Mouse (Mus musculus) spleen, adult 18-20 months (tissue): ENCODE measurements around the gene Jup.

Experiments
- DNase-seq, 2 experiments: peaks; one replicate each; pipeline ENCODE4 v3.0.0; 2022; ENCODE audit warnings: mixed read lengths in 2 of 2

The Jup gene

DNA sequence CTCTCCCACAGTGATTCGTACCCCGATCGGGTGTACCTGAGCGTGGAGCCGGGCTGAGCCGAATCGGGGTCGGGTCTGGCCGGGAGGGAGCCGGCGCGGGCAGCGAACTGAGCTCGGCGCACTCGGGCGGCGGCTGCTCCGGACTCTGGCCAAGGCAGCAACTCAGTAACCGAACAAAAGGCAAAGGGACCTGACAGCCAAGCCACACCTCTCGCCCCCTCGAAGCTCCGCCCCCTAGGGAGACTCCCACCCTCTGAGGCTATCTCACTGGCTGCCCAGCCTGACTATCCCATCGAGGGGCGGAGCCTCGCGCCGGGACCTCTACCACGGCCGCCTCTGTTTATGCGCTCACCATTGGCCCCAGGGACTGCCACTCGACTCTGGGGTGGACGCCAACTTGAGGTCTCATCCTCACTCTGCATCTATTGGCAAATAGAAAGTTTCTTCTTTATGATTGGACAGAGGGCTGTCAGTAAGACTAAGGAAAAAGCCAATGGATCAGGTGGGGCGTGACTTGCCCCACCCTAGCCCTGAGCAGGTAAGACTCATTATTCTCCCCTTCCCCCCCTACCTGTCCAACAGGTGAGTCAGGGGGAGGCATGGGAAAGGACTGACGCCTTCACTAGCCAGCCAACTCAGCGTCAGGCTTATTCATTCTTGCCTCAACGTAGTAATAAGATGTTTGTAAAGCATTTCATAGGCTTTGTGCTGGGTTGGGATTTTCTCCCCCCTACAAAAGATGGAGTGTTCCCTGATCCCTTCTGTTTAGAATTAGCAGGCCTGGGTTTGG is at the start of gene Jup:
Gene Jup (minus strand): TSS at position 164 of the 790 bp plus-strand sequence.
- peak; percentile 96 for DNase-seq

- DNase-seq: no peak
Observed at GRCm38 (mm10) chr11:100442625-100443024, 45.1 kb upstream of the Jup start.

DNA sequence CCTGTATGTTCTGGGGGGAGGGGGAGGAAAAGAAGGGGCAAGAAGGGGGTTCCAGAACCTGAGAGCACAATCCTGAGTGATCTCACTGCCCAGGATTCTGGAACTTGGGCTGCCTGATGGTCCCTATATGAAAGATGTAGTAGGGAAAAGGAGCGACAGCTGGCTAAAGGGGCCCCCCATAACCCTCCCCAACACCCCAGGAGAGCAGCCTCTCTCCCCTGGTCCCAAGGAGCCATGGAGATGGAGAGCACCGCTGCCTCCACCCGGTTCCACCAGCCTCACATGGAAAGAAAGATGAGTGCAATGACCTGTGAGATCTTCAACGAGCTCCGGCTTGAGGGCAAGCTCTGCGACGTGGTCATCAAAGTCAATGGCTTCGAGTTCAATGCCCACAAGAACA is 44.2 kb upstream of the Jup start, which contains the start of the genes Nt5c3b and Klhl10:
Gene Nt5c3b (minus strand): TSS at position 12 of the 400 bp plus-strand sequence.
Gene Klhl10 (plus strand): TSS at position 121 of the 400 bp plus-strand sequence.
- no peak for DNase-seq

DNA sequence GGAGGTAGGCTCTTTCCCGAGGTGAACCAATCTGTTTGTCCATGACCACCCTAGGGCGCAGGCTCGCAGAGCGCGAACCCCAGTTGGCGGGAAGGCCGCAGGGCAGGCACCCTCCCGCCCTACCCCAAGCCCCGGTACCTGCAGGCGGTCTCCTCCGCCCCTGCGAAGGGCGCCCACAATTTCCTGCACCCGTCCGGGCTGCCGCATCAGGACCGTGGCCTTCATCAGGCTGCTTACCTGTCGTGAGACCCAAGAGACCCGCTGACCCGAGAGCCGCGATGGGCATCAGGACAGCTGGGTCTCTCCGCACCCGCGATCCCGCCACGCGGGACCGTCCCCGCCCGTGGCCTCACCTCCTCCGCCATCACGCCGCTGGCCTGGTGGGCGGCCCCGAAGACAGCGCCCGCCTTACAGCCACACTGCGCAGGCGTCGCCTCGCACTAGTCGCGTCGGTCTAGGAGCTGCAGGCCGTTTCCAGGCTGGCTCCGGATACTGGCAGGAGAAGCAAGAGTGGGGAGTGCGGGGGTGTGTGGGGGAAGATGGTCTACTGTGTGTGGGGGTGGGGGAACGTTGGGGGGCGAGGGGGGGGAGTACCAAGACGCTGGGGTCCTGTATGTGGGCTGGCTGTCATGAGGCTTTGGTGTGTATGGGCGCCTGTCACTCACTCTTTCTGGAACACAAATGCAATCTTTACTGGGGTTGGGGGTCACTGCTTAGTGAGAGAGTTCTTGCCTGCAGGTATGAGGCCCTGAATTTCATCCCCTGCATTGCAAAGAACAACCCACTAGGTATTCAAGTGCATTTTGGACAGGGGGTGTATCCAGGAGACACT is 43.3 kb upstream of the Jup start:
- peak; percentile 71 to 85 for DNase-seq

- no peak for DNase-seq
Observed at GRCm38 (mm10) chr11:100437901-100438300, 40.3 kb upstream of the Jup start.

GRCm38 (mm10) chr11:100435678-100436246 is 38.2 kb upstream of the Jup start:
- DNase-seq: no peak

DNA sequence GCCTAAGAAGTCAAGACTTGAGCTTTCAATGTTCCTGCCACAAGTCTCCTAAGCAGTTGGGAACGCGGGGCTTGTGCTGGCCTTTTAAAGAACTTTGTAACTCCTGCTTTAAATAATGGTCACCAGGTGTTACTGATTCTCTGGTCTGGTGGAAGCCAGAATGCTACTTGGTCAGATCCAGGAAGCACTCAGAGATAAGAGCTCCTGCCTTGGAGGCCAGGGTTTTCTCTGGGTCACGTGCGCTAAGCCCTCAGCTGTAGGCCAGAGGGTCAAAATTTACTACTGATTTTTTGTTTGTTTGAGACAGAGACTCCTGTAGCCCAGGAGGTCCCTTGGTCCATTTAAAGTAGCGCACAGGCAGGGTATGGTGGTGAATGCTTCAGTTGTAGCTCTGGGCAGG is 34.4 kb upstream of the Jup start:
- no peak for DNase-seq

DNA sequence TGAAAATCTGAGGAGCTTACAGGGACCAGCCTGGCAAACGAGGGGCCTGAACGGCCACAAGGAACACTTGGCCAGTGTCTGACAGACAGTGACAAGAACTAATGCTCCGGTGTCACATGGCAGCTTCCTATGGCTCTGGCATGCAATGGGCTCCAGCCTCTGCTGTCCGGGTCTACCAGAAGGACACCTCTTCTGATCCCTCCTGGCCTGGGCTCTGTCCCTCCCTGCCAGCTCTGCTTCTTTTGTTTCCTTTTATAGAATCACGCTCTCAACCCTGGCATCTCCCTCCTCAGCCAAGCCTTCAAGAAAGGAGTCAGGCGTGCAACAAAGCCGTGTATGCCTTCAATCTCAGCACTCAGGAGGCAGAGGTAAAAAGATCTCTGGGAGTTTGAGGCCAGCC is 32.5 kb upstream of the Jup start:
- no peak for DNase-seq

DNA sequence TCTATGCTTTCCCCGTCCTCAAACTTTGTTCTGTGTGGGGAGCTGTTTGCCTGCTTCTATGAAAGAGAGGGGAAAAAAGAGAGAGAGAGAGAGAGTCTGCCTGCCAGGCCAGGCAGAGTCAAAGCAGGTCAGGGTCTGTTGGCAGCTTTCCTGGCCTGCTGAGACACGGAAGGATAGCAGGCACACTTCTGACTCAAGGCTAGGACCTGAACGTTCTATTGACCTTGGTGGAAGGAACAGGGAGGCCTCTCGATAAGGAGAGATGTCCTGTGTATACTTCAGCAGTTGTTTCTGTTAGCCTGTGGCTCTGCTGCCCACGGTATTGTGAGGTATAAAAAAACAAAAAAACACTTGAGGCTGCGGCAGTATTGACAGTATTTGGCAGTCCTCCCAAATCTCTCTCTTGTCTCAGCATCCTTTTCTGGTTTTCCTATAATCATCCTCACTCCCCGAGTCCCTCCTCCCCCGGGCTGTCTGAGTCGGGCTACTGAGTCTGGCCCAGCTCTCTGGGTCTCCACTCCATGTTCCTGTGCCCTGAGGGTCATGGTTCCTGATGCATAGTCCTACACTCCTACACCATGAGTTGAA is 31.1 kb upstream of the Jup start:
- DNase-seq: no peak

DNA sequence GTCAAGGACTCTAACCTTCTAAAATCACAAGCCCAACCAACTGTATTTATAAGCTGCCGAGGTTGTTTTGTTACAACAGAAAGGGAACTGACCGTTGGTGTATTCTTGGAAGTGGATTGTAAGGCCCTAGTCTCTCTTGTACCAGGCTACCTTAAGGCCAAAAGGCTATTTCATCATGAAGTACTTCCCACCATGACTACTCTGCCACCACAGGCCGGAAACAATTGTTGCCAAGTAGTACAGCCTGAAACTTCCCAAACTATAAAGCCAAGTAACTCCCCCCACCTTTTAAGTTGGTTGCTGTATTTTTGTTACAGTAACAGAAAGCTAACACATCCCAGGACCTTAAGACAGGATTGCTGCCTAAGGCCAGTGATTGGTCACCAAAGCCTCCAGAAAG is 29.3 kb upstream of the Jup start:
- DNase-seq: no peak

DNA sequence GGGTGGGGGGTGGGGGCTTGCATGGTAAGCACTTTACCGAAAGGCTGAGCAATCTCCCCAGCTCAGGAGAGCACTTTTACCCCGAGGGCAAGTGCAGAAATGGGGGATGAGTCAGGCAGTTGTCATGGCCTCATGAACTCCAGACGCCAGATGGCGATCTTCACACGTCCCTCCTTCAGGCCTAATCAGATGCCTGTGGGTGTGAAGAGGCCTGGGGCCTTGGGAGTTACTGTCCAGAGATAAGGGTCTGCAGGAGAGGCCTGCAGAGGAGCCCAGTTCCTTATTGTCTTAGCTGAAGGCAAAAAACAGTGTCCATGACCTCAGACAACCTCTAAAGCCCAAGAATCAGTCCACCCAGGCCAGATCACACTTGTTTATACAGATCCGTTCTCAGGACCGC is 28.3 kb upstream of the Jup start:
- peak; percentile 44 to 68 for DNase-seq

DNA sequence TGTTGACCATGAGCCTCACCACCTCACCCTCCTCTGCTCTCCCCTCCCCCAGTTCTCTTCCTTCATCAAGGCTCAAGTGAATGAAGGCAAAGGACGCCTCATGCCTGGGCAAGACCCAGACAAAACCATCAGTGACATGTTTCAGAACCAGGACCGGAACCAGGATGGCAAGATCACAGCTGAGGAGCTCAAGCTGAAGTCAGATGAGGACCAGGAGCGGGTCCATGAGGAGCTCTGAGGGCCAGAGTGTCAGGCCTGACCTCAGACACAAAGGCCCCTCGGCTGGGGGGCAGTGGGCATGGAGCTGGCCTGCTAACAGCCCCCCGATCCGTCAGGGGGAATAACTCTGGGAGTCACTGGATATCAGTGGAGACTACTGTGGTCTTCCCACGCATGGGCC is 26.3 kb upstream of the Jup start:
- no peak for DNase-seq

- no peak for DNase-seq
Observed at GRCm38 (mm10) chr11:100421537-100421936, 24.0 kb upstream of the Jup start.

GRCm38 (mm10) chr11:100414914-100415822 is 17.6 kb upstream of the Jup start, which contains the start of gene Fkbp10:
Fkbp10 (plus strand) TSS chr11:100415697.
- DNase-seq: no peak

GRCm38 (mm10) chr11:100414021-100414913 is 16.7 kb upstream of the Jup start, which contains the start of gene P3h4:
P3h4 (minus strand) TSS chr11:100414836.
- peak in 1 of 2 experiments; percentile 63 for DNase-seq

DNA sequence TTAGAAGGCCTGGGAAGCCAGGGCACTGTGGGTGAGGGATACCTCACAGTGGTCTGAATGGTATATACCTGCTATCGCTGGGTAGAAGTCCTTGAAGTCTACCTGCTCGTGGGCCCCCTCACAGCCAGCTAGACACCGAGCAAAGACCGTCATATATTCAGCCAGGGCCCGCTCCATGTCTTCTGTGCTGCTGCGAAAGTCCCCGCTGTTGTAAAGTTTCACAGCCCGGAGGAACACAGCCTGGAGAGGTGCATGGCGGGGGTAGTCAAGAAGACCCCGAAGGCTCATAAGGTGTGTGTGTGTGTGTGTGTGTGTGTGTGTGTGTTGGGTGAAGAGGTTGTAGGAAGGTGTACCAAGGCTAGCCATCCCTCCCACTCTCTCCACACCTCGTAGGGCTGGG is 16.0 kb upstream of the Jup start:
- no peak for DNase-seq

DNA sequence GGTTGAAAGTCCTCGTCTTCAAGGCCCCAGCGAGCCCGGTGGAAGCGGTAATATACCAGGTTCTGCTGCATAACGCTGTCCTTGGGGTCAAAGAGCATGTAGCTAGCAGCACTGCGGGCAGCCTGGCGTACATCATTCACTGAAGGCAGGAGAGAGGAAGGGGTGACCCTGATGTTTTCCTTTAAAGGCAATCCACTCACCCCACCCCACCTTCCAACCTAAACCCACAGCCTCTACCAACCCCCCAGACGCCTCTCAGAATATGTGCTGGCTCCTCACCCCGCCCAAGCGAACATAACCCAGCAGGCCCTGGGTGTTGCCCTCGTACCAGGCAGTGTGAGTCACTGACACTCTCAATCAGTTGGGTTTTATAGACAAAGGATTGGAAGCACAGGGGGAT is 14.2 kb upstream of the Jup start:
- DNase-seq: no peak

DNA sequence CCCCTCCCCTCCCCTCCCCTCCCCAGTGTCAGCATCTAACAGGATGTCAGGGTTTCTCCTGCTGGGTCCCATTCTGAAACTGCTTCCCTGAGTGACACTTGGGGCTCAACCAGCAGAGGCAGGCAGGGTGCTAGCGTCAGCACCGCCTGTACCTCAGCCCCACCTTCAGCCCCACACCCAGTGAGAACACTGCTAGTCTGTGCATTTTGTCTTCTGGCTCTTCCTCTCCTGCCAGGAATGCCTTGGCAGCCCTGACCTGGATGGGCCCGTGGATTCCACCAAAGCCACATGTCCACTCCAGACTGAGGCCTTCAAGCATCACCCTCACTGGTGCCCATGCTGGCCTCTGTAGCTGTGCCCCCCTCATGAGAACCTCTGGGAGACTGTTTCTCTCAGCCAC is 12.1 kb upstream of the Jup start:
- DNase-seq: no peak

- no peak for DNase-seq
Observed at GRCm38 (mm10) chr11:100408835-100409462, 11.4 kb upstream of the Jup start.
